Mouse (Mus musculus) kidney, postnatal 14 days (tissue): ENCODE measurements around the gene Acp7.
A peak's percentile ranks its signal among the peaks of the same experiment; 100 is the strongest.

Experiments used
- DNase-seq: peaks from one replicate; pipeline ENCODE4 v3.0.0; 2022; ENCODE audit warnings: mixed read lengths

The Acp7 gene

DNA sequence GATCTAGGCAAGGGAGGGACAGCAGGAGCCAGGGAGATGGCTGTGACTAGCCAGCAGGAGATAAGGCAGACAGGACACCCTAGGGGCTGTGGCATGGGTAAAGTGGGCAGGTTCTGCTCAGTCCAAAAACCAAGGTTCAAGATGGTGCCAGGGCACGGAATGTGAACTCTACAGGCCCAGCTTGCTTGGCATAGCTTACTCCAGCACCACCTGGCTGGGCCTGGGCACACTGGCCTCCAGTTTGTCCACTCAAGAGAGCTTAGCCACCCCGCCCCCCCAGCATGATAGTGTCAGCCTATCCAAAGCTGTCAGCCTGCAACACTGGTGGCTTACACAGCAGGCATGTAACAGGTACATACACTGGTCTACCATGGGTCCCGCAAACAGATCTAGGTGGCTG, 57.9 kb downstream of the Acp7 start:
- no peak for DNase-seq

DNA sequence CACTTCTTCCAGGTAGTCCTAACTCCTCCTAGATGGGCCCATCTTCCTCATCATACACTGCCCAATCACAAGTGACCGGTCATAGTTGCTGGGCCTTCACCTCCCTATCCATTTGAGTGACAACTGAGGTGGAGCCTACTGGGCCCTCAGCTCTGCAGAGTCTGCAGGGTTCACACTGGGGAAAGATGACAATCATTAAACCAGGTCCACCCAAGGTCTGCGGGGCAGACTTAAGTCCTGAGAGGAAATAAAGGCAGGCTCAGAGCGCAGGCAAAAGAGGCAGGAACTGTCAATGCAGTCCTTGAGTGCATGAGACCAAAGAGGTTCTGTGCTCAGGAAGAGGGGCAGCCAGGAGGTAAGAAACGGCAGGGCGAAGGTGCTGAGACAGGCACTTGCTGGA, 58.4 kb downstream of the Acp7 start:
- peak; percentile 59 for DNase-seq

DNA sequence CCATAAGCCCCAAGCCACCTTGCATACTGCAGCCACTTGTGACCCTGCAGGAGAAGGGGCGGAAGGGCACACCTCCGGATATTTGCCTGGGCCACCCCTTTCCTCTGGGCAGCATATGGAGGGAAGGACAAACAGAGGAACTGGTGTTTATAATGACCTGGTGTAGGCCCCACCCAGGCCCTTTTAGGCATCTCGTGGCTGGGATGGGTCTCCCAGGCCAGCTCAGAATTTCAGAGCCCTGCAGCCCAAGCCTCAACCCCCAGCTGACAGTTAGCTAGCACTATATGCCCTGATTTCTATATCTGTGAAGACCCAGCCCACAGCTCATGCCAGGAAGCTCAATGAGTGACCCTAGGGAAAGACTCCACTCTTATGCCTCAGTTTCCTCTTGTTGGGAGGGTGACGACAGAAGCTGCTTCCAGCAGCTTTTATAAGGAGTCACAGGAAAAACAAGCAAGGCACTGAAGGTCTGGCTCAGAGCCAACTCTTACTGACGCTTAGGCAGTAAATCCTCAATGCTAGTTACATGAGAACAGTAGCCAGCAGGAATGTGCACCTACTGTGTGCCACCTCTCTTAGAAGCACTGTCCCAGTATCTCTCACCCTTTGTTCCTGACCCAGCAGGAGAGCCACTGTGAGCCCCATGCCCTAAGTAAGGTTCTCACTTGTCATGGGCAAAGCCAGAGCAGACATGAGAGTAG, 60.0 kb downstream of the Acp7 start:
- DNase-seq = peak; percentile 74

DNA sequence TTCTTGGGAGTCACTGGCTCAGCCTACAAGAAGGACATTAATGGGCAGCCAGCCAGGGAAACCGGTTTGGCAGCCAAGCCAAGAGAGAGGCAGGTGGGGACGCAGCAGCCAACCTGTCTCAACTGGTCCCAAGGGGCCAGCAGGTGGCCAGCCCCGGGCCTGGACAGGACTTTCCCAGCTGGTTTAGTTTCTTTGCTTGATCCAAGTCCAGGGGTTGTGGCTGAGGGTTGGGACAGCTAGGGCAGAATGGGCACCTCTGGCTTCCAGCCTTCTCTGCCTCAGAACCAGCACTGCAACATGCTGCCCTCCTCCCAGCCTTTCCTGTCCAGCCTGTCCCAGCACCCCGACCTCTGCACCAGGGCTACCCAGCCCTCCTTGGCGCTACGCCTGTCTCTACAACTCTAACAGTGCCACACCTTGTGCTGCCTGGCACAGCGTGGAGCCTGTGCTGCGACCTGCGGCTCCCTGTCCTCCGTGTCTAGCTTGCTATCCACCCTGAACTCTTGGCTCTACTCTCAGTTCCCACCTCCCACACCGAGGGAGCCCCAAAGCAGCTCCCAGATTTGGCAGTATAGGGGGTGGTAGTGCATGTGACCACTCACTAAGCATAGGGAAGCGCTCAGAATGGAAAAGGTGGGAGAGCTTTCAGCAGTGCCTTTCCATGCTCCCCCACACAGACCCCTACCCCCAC, 60.7 kb downstream of the Acp7 start:
- DNase-seq = peak; percentile 95

DNA sequence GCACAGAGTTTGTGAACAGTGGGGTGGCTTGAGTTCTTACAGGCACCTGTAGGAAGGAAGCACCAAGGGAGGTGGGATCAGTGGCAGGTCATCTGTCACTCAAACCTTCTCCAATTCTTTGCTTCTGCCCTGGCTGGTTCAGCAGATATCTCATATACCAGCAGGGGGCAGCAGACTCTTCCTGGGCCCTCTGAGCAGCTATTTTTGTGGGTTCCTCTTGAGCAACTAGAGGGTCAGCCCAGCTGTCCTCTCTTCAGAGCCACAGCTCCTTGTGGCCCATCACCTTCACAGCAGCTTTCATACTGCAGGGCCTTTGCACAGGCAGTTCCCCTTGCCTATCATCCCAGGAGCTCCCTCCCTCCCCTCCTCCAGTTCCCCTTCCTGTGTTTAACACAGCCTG, 62.9 kb downstream of the Acp7 start:
- peak; percentile 79 for DNase-seq

DNA sequence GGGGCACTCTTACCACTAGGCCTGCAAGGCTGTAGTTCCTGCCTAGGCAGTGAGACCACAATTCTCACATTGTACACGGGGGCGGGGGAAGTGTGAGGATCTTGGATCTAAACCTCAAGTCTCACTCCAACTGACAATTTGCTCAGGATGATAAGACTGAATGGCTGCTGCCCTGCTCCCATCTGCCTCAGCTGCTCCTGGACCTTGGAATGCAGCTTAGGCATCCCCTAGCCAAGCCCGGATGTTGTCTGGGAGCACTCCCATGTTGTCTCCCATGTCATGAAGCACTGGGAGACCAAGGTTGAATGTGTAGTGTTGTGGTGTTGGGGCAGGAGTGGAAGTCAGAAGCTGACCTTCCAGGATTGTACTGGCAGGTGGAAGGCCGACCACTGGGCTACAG, 63.6 kb downstream of the Acp7 start:
- DNase-seq = no peak

DNA sequence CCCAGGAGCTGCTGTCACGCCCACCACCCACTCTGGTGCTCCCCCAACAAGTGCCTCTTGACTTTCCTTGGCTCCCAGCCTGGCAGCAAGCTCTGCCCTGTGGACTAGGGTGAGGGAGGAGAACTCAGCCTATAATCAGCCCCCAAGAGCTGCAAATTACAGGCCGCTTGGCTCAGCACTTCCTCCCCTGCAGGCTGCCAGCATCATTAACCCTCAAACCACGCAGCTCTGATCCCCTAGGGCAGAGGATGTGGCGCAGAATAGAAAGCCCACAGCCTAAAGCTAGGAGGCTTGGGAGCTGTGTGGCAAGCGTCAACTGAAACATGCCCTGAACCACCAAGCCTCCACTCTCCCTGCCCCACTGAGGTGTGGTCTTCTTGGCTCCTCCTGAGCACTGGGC, 65.7 kb downstream of the Acp7 start:
- no peak for DNase-seq

DNA sequence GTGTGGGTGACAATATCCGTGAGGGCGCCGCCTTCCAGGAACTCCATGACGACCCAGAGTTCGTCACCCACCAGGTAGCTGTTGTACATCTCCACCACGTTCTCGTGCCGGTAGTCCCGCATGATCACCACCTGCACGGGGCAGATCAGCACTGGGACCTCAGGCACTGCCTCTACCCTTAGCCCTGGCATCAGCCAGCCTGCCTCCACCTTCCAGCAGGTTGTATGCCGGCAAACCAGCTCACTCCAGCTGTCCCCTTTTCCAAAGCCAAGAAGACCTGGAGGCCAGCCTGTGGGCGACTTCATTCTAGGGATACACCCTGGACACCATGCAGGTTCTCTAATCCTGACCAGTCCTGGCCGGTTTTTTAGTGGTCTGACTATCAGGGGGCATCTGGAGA, 68.2 kb downstream of the Acp7 start:
- no peak for DNase-seq

DNA sequence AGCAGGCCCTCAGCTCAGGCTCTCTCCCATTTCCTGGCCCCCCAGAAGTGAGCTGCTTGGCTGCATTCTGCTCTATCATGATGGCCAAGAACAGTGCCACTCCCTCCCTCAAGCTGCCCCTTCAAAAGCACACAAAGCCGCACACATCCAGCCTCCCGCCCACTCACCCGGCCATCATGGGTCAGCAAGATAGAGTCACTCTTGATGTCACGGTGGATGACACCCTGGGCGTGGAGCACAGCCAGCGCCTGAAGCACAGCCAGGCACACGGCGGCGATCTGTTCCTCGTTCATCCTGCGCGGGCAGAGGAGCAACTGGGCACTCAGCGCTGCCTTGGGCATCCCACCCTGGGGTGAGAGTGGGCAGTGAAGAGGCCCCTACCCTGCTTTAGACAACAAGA, 68.8 kb downstream of the Acp7 start:
- DNase-seq = no peak

DNA sequence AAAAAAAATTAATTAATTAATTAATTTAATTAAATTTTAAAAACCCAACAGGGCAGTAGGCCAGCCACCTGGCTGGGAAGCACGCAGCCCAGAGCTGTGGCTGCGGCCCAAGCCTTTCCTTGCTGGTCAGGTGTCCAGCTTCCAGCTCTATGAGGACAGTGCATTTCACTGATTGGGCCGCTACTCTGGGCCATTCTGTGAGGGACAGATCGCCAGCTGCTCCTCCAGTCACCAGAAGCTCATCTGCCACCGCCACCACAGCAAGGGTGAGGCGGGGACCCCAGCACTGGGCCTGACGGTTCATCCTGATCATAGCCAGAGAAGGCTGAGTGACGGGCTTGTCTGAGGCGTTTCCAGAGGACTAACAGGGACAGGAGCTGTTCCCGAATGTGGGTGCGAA, 69.2 kb downstream of the Acp7 start:
- DNase-seq = no peak

DNA sequence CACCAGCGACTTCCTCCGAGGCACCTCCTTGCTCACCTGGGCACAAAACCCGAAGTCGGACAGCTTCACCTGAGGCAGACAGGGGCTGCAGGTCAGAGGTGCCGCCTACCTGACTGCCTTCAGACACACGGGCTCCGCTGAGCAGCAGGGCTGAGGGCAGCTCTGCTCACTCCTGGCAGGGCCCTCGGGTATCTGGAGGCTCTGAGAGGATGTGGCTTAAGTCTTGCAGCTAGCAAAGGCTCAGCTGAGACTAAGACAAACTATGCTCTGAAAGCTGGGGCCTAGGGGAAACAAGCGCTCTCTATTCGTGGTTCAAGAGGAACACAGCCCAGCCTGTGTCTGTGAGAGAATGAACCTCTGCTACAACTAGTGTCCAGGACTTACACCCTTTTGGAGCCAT, 70.3 kb downstream of the Acp7 start:
- no peak for DNase-seq

DNA sequence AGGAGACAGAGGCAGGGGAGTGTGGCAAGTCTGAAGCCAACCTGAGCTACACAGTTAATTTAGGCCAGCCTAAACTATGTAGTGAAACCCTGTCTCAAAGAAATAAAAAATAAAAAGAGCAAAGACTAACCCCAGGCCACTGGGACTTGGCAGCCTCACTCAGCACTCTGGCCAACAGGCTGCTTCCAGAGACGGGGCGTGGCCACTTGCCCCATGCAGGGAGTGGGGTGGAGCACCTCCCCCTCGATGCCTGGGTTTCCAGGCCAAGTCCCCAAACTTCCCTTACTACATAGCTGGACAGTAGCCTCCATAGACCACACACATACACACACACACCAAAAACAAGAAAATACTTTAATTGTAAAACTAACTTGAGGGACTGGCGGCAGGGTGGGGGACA, 72.6 kb downstream of the Acp7 start:
- DNase-seq = peak; percentile 83

DNA sequence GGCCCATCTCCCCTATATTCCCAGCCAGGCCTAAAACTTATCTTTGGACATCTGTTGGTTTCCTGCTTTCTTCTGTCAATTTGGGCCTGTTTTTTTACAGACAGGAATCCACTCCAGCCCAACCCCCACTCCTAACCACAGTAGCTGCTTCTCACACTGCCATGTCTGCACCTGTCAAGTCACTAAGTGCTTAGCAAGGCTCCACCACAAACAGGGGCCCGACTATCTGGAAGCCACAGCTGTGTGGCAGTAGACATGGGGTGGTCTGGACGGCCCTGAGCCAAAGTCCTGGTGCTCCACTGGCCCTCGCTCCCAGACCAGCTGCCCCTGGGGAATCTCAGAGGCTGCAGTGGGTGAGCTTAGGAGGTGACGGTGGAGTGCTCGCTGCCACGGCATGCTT, 73.4 kb downstream of the Acp7 start:
- no peak for DNase-seq
